Comparison of ENCODE assay signal across 8 mouse cellular contexts in genomic region chr7:135853127-135853813, GRCm38 (mm10).
DNase-seq lines count a peak whose midpoint lies in the region; ATAC-seq lines count a peak whose summit lies in the region.

No protein-coding gene starts in this region.

- DNase-seq in adrenal gland, postnatal 14 days = peak; percentile 47
- DNase-seq in adrenal gland, postnatal 4 days (ENCODE audit: low spot score in 2 of 2) = no peak
- DNase-seq in right cerebral cortex, postnatal 25 days = peak; percentile 12
- no peak for DNase-seq in right cerebral cortex, postnatal 36 days (ENCODE audit: low spot score in 2 of 2)
- DNase-seq in lung, postnatal 4 days = peak; percentile 44 to 55
- peak; percentile 67 for DNase-seq in testis, postnatal 10 days (ENCODE audit: low spot score)

- H3K9ac ChIP-seq in intestine, embryonic 15.5 days = no peak overlapping the region

- peaks cover 4% of the 10 kb centered on the region; the same call in 1 of the 2 replicates for H3K27me3 ChIP-seq in intestine, embryonic 15.5 days (replicated peaks)

- ATAC-seq in intestine, embryonic 15.5 days = peak; percentile 74
- no peak for ATAC-seq in inflammation-experienced regulatory T-cells, adult 6 months

- H3K4me1 ChIP-seq in intestine, embryonic 15.5 days (replicated peaks) = 0 out of 2 replicates have a peak, but pooled peaks cover 8% of the 10 kb centered on the region

- peak overlapping the region; percentile 20 for H3K4me3 ChIP-seq in intestine, embryonic 15.5 days (replicated peaks)

- WGBS in intestine, embryonic 15.5 days = 7% methylated on average over 39 of the region's 39 CpGs

- no peaks in the 10 kb centered on the region for H3K9me3 ChIP-seq in intestine, embryonic 15.5 days

- H3K36me3 ChIP-seq in intestine, embryonic 15.5 days = no peaks in the 10 kb centered on the region

- H3K4me2 ChIP-seq in intestine, embryonic 15.5 days (replicated peaks) = peak overlapping the region; percentile 62

- H3K27ac ChIP-seq in intestine, embryonic 15.5 days = no peak overlapping the region

Comparison
In these comparisons a context has a peak if more than half of its experiments do, and no peak if none do; other contexts are left out.
1. DNase-seq: peak in adrenal gland, postnatal 14 days (single experiment), right cerebral cortex, postnatal 25 days (single experiment), lung, postnatal 4 days (2 of 2) and testis, postnatal 10 days (single experiment); none in adrenal gland, postnatal 4 days (0 of 2) and right cerebral cortex, postnatal 36 days (0 of 2).